Mouse (Mus musculus): ENCODE data around the gene Parp3.

Gene Parp3

DNA sequence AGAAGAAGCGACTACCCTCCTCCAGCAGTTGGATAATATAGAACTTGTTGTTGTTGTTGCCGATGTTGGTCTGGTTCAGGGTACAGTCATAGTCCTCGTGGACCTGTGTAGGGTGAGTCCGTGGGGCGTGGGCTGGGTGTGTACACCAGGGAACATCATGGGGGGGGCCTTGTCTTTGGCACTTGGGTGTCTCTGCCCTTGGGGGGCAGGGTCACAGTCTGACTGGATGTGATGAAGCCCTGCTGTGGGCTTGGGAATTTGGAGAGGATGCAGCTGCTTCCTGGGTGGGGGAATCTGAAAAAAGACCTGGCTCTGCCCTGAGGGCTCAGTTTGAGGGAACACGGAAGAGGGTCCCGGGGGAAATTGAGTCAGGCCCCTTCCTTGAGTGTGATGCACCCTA is 1.7 kb downstream of the Parp3 start:
- DNase-seq (ENCODE audit: low read depth, low spot score): no peak

- peak; percentile 78 for DNase-seq (ENCODE audit: low read depth, low spot score)
Observed at GRCm38 (mm10) chr9:106474456-106474855, 2.3 kb downstream of the Parp3 start.

DNA sequence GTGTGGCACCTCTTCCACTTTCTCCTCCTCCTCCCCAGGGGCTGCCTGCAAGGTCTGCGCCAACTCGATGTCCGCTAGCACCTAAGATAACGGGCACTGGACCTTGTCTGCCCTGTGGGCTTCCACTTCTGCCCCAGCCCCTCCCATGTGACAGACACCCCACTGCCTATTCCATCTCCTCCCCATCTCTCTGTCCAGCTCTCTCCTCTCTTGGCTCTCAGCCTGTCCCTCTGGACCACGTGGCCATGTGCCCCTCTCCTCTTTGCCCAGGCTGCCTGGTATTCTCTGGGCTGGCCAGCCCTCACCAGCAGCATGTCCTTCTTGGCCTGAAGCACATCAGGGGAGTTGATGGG is 3.0 kb downstream of the Parp3 start:
- DNase-seq (ENCODE audit: low read depth, low spot score): no peak

DNA sequence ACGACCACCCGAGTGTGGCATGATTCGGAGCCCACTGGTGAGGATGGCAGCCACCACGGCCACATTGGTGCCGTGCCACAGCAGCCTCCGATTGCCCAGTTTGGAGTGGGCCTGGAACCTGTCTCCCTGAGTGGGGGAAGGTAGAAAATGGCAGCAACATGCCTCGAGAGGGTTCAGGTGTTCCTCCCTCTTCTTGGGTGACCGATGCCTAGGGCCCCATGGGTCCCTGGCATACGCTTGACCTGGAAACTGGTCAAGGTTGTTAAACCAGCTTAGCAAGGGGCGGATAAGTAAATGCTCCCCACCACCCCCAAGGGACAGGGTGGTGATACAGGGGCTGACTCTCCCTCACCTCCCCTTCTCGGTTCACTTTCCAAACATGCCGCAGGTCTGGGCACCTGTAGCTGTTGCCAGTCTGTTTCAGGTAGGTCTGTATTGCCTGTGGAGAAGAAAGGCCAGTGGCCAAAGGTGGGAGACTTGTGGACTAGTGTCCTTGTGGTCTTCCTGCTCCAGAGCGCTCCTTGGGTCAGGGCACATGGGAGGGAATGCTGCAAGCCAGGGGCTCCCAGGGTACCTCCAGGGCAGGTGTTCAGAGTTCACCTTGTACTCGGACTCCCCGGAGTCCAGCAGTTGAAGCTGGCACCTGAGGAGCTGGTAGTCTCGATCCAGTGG is 3.5 kb downstream of the Parp3 start:
- no peak for DNase-seq (ENCODE audit: low read depth, low spot score)

DNA sequence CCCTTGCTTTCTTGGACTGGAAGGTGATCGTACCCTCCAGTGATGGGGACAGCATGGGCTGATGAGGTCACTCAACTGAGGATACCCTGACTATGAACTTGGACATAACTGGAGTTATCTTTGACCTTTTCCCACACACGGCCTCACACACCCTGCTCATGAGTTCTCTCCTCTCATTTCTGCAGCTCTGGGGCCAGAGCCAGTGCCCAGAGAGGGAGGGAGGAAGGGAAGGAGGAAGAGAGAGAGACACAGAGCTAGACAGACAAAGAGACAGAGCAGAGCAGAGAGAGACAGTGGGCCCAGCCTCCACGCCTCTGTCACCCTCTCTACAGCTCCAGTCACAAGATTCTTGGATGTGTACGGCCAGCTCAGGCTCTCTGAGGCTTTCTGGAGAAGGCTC is 4.4 kb downstream of the Parp3 start:
- no peak for DNase-seq (ENCODE audit: low read depth, low spot score)

DNA sequence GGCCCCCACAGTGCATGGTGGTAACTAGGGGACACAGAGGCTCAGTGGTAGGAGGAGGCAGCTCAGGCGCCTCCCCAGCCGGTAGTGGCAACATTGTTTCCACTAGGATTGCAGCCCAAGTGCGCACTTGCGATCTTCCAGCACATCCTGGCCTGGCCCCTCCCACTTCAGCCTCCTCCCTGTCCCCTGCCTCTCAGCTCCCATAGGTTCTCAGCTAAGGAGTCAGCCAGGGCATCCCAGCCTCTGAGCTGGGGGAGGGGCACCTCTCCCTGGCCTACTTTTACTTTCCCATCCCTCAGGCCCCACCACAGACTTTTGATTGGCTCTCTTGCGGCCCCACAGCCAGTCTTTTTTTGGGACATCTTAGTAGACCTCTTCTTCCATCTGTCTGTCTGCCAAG is 4.9 kb downstream of the Parp3 start:
- DNase-seq (ENCODE audit: low read depth, low spot score): no peak

GRCm38 (mm10) chr9:106470991-106471750 is 5.6 kb downstream of the Parp3 start:
- no peak for DNase-seq (ENCODE audit: low read depth, low spot score)

DNA sequence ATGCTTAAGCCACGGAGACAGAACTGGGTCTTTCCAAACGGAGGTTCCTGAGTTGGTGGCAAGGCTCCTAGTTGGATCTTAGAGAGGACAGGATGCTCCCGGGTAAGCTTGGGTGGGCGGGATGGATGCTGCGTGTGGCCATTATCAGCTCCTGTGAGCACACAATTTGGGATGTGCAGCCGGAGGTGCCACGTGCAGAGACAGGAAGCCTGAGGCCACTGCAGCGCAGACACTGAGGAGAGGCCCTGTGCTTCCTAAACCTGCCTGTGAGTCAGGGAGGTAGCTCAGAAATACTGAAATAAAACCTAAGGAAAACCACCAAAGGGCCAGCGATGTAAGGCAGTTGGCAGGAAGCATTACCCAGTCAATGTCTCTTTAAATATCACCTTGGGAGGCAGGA is 7.0 kb downstream of the Parp3 start:
- DNase-seq (ENCODE audit: low read depth, low spot score): no peak

GRCm38 (mm10) chr9:106469317-106469716 is 7.4 kb downstream of the Parp3 start:
- DNase-seq (ENCODE audit: low read depth, low spot score): no peak

DNA sequence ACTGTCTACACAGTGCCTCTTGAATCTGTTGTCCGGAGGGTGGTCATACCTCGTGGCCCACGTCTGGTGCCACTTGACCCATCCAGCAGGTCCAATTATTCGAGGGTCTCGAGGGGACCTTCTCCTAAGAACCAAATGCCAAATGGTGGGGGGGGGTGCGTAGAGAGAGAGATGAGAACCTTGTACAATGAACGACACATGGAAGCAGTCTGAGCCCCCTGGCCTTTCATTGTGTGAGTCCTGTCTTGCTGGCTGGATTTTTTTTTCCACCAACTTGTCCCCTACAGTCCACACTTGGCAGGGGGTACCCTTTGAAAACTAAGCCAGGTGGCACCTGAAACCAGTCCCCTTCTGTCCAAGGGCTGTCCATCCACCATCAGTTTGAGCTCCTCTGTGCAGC is 9.0 kb downstream of the Parp3 start:
- DNase-seq (ENCODE audit: low read depth, low spot score): no peak

- DNase-seq (ENCODE audit: low read depth, low spot score): no peak
Observed at GRCm38 (mm10) chr9:106466721-106467120, 10.0 kb downstream of the Parp3 start.

- DNase-seq (ENCODE audit: low read depth, low spot score): no peak
Observed at GRCm38 (mm10) chr9:106465571-106466200, 11.1 kb downstream of the Parp3 start, which contains the start of gene Gpr62. Gpr62 (minus strand) TSS chr9:106465938.

- peak; percentile 69 for DNase-seq (ENCODE audit: low read depth, low spot score)
Observed at GRCm38 (mm10) chr9:106464751-106465541, 11.8 kb downstream of the Parp3 start.

- DNase-seq (ENCODE audit: low read depth, low spot score): no peak
Observed at GRCm38 (mm10) chr9:106463122-106464063, 13.4 kb downstream of the Parp3 start.

DNA sequence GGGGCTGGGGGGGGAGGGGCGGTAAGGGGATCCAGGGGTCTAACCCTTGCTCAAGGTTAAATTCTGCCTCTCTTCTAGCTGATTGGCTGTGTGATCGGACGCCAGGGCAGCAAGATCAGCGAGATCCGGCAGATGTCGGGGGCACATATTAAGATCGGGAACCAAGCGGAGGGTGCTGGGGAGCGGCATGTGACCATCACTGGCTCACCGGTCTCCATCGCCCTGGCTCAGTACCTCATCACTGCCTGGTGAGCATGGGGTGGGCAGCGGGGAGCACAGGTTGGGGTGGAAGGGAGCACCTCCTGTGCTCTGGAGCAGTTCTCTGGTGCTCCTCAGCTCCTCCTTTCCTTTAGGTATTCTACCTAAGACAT is 14.3 kb downstream of the Parp3 start:
- no peak for DNase-seq (ENCODE audit: low read depth, low spot score)

- no peak for DNase-seq (ENCODE audit: low read depth, low spot score)
Observed at GRCm38 (mm10) chr9:106461641-106462429, 14.9 kb downstream of the Parp3 start.

- DNase-seq (ENCODE audit: low read depth, low spot score): no peak
Observed at GRCm38 (mm10) chr9:106461026-106461415, 15.7 kb downstream of the Parp3 start.

DNA sequence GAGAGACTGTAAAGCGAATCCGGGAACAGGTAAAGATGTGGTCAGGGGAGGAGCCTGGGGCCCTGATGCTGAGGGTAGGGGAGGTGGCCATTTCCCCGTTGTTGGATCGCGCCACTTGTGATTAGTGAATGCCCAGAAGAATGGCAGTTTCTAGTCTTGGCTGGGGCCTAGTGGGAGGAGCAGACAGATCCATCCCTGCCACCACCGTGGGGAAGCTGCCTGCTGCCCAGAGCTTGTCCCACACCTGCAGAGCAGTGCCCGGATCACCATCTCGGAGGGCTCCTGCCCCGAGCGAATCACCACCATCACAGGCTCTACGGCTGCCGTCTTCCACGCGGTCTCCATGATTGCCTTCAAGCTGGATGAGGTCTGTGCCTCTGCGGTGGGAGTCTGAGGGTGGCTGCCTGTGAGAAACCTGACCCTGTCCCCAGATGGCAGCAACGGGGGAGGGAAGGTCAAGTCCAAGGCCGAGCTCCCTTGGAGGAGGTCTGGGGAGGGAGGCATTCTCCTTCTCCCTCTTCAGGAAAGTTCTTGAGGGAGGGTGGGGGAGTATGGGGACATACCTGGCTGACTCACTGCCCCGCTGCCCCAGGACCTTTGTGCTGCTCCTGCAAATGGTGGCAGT is 16.2 kb downstream of the Parp3 start:
- no peak for DNase-seq (ENCODE audit: low read depth, low spot score)

DNA sequence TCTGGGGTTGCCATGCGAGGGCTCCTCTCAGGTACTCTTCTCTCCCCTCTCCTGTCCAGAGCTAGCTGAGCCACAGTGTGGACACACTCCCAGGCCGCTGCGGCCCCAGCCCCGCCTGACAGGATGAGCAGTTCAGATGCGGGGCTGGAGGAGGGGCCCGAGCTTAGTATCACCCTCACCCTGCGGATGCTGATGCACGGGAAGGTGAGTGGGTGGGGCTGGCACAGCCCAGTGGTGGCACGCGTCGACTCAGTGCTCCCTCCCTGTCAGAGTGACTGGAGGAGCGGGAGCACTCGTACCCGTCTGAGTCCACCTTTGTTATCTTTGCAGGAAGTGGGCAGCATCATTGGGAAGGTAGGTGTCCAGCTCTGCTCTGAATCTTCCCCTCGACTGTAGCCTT is 16.8 kb downstream of the Parp3 start:
- DNase-seq (ENCODE audit: low read depth, low spot score): no peak

DNA sequence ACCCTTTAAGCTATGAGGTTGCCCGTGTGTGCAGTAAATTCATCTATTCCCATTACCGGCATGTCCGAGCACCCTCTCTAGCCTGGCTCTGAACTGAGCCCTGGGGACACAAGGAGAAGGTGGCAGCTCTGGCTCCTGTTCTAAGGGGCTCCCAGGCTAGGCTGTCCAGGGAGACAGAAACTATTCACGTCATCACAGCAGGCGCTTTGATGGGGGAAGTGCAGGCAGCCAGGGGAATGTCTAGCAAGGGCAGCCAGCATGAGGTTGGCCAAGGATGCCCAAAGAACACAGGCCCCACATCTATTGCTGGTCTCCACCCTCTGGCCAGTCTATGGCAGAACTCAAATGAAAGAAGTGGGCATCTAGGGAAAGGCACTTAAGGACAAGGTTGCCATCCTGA is 18.8 kb downstream of the Parp3 start:
- DNase-seq (ENCODE audit: low read depth, low spot score): no peak

Measured in forelimb bud, embryonic 11.5 days (tissue).